Mouse (Mus musculus) adrenal gland, adult 8-10 months (tissue): ENCODE data around the gene Gm32802. TPM values are rescaled to one million over a fixed set of nuclear protein-coding genes. Genes with fewer than 3 reads are reported as not detected.
"Not testable (repeated sequence)": the region's sequence is repeated elsewhere in the genome, so short reads cannot be mapped to it uniquely, and the experiment has no call there.

ENCODE experiments used
- DNase-seq: peaks from one replicate; pipeline ENCODE4 v3.0.0; 2022
- total RNA-seq, 4 experiments: library from RNA; stranded (reverse); gene quantifications; 2 replicates each; pipeline ENCODE4 v1.2.4; 2022

The Gm32802 gene
- total RNA-seq = under 1 TPM; 0.42 to 0.65 (median 0.46) TPM

- DNase-seq = not testable (repeated sequence)
These were observed at the start of gene Gm32802 for GRCm38 (mm10) chr10:118258388-118258787. TSS of gene Gm32802 (plus strand) at chr10:118258688.

- not testable (repeated sequence) for DNase-seq
These were observed 42.6 kb upstream of the Gm32802 start for GRCm38 (mm10) chr10:118215719-118216393.

GRCm38 (mm10) chr10:118227629-118228028 lies 30.9 kb upstream of the Gm32802 start:
- not testable (repeated sequence) for DNase-seq

- not testable (repeated sequence) for DNase-seq
These were observed 25.9 kb upstream of the Gm32802 start for GRCm38 (mm10) chr10:118232607-118233006.

- not testable (repeated sequence) for DNase-seq
These were observed 17.8 kb upstream of the Gm32802 start, which contains the start of gene Gm32717 for GRCm38 (mm10) chr10:118240680-118241079. TSS of gene Gm32717 (minus strand) at chr10:118240780.

GRCm38 (mm10) chr10:118249006-118249595 lies 9.4 kb upstream of the Gm32802 start:
- not testable (repeated sequence) for DNase-seq

- no peak for DNase-seq
These were observed 7.6 kb upstream of the Gm32802 start for GRCm38 (mm10) chr10:118250852-118251295.

GRCm38 (mm10) chr10:118268812-118269211 lies 10.3 kb downstream of the Gm32802 start:
- DNase-seq = not testable (repeated sequence)

- DNase-seq = not testable (repeated sequence)
These were observed 12.9 kb downstream of the Gm32802 start for GRCm38 (mm10) chr10:118271416-118271815.

GRCm38 (mm10) chr10:118278069-118278468 lies 19.6 kb downstream of the Gm32802 start:
- DNase-seq = not testable (repeated sequence)

GRCm38 (mm10) chr10:118282565-118282964 lies 24.1 kb downstream of the Gm32802 start:
- DNase-seq = not testable (repeated sequence)

- not testable (repeated sequence) for DNase-seq
These were observed 24.5 kb downstream of the Gm32802 start for GRCm38 (mm10) chr10:118283016-118283415.

- no peak for DNase-seq
These were observed 36.5 kb downstream of the Gm32802 start, which contains the start of gene Iltifb for GRCm38 (mm10) chr10:118294938-118295337. TSS of gene Iltifb (minus strand) at chr10:118295038.

- DNase-seq = not testable (repeated sequence)
These were observed 43.6 kb downstream of the Gm32802 start for GRCm38 (mm10) chr10:118302133-118302532.

Other genes starting within 250 kb of the Gm32802 start
- 10 to 100 TPM; 11.6 to 15.6 (median 14.0) TPM for gene Mdm1, start 116.9 kb upstream of the Gm32802 start, total RNA-seq
- not detected for gene Il22, start 53.7 kb upstream of the Gm32802 start, total RNA-seq
- under 1 TPM; 0.42 to 0.65 (median 0.46) TPM for gene Gm32717, start 17.9 kb upstream of the Gm32802 start, total RNA-seq
- not detected for gene Iltifb, start 36.4 kb downstream of the Gm32802 start, total RNA-seq
- gene Gm9040, start 68.3 kb downstream of the Gm32802 start, total RNA-seq = not detected
- gene Gm9044, start 73.7 kb downstream of the Gm32802 start, total RNA-seq = not detected
- under 1 TPM in 1 of 4 experiments, not detected in 3; 0.15 TPM for gene Gm9045, start 79.1 kb downstream of the Gm32802 start, total RNA-seq
- gene Gm9046, start 84.6 kb downstream of the Gm32802 start, total RNA-seq = not detected
- gene Gm9048, start 90.0 kb downstream of the Gm32802 start, total RNA-seq = not detected
- gene Gm9049, start 95.4 kb downstream of the Gm32802 start, total RNA-seq = under 1 TPM in 1 of 4 experiments, not detected in 3; 0.15 TPM
- gene Ifng, start 182.4 kb downstream of the Gm32802 start, total RNA-seq = under 1 TPM in 1 of 4 experiments, not detected in 3; 0.80 TPM